Mouse (Mus musculus) heart, postnatal 14 days (tissue): ENCODE data around the gene Tmem213. TPM values are rescaled to one million over a fixed set of nuclear protein-coding genes. Genes with fewer than 3 reads are reported as not detected.

ENCODE experiments used
- DNase-seq, 2 experiments: peaks; one replicate each; pipeline ENCODE4 v3.0.0; 2021 to 2022
- intact Hi-C: fragments of 180-260 bp; cut with DNase I; formaldehyde crosslinking; loops from one replicate; pipeline ENCODE4 v1.15.1; 2025
- total RNA-seq, 2 experiments: library from RNA; stranded (reverse); gene quantifications; 2 replicates each; pipeline ENCODE4 v1.2.3; 2021

Tmem213 gene
- total RNA-seq, 2 experiments from 2014 or later = not detected

DNA sequence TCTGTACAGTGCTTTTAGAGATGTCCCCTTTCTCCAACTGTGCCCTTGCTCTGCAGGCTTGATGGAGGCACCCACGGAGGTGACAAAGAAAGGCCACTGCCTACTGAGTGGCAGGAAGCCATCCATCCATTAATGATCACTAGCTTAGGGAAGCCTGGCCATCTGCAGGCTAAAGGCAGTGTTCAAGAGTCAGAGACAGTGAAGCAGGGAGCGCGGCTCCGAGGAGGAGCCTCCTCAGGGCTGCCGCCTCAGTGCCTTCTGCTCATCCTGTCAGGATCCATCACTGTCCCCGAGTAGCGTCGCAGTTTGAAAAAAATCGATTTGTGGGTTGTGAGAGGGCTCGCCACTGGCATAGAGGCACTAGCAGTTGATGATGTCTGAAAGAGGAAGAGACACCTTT, 39.6 kb downstream of the Tmem213 start:
- intact Hi-C loops = no loop called here
- no peak for DNase-seq

DNA sequence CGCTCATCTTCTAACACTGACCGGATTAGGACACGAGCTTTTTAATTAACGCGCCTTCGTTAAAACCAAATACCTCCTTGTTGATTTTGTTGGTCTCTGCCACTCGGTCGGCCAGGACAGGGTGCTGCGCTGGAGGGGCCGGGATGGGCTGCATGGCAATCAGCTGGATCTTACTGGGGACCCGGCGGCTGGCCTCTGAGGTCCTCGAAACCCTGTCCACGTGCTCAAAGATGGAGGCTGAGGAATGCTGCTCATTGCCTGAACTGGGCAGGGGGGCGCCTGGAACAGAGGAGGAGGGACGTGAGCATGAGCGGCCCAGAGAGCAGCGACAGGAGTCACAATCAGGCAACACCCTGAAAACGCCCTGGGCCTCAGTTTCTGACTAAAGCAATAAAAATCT, 40.4 kb downstream of the Tmem213 start:
- intact Hi-C loops = no loop called here
- no peak for DNase-seq

DNA sequence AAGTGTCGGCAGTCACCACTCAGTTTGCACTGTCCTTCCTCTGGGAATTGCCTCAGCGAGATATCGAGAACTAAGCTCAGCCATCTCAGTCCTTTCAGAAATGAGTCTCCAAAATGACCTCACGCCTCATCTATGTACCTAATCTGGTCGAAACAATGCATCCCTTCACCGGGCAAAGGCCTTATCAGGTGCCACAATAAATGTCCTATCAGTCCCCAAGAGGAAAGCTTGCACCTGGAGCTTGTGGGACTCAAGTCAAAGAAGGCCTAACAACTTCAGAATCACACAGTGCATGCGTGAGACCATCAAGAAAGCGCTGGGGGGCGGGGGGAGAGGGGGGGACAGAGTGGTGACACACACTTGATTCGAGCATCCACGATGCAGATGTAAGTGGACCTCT, 43.2 kb downstream of the Tmem213 start:
- DNase-seq = no peak

DNA sequence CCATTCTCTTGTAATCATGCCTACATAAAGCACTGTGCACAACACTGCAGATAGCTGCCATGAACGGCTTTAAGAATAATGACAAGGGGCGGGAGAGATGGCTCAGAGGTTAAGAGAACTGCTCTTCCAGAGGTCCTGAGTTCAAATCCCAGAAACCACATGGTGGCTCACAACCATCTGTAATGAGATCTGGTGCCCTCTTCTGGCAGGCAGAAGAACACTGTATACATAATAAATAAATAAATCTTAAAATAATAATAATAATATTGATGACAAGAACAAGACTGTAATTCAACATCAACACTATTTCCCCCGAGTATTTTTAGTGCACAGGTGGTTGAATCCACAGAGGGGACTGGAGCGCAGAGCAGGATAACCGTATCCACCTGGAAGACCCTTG, 47.1 kb downstream of the Tmem213 start:
- intact Hi-C loops = loop anchor here (10.0 kb wide), 1 partner anchor 141 kb away; no protein-coding TSS in a partner anchor

More for the DNA sequence above, 43.2 kb downstream of the Tmem213 start:
- intact Hi-C loops = loop anchor here (10.0 kb wide), 1 partner anchor 138 kb away; no protein-coding TSS in a partner anchor

DNA sequence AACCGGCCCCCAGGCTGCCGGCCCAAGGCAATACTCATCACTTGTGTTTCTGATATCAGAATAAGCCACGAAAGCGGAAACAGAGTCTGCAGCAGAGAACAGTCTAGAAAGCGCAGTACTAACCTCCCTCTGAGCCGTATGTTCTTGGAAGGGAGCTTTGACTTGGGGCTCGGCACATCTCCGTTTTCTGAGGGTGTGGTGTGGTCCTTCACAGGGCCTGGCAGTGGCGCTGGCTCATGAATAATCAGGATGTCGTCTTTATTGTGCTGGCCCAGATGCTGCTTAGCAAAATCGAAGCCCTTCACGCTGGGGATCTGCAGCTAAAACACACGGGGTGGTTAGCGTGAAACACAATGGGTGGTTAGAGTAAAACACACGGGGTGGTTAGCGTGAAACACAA, 48.9 kb downstream of the Tmem213 start:
- DNase-seq = no peak
- intact Hi-C loops = loop anchor here (10.0 kb wide), 1 partner anchor 143 kb away; no protein-coding TSS in a partner anchor

More for the DNA sequence above, 47.1 kb downstream of the Tmem213 start:
- DNase-seq = no peak

DNA sequence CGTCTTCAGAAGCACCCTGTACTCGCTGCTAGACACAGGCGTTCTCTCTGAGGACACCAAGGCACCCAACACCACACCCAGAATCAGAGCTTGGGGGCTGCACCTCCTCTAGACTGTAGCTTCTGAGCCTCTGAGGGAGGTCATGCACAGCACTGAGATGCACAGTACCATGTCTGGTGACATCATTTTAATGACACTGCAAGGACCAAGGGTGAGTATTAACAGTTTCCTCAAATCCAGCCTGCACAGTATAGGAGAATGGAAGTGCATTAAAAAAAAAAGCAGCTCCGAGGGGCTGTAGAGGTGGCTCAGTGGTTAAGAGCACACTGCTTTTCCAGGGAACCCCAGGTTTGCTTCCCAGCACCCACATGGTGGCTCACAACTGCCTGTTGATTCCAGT, 50.5 kb downstream of the Tmem213 start:
- intact Hi-C loops = loop anchor here (10.0 kb wide), 1 partner anchor 145 kb away; no protein-coding TSS in a partner anchor
- DNase-seq = no peak

DNA sequence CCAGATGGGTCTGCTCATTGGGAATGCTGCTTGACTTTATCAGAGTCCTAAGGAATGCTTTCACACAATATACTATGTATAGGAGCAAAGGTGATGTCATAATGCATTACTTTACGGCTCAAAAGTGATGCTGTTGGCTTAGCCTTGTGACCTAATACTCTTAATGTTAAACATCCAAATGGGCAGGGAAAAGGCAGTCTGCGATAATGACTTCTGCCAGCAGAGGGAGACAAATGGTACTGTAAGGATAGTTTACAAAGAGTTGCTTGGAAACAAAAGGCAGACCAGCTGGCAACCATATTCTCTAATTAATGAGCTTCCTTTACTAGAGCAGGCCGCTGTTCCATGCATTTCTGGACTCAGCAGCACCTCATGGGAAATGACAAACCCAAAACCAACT, 51.0 kb downstream of the Tmem213 start:
- DNase-seq = peak; percentile 83 to 94
- intact Hi-C loops = loop anchor here (2.0 kb wide), 3 partner anchors 95 to 167 kb away; partner anchors contain the start of genes D630045J12Rik and Zc3hav1l

DNA sequence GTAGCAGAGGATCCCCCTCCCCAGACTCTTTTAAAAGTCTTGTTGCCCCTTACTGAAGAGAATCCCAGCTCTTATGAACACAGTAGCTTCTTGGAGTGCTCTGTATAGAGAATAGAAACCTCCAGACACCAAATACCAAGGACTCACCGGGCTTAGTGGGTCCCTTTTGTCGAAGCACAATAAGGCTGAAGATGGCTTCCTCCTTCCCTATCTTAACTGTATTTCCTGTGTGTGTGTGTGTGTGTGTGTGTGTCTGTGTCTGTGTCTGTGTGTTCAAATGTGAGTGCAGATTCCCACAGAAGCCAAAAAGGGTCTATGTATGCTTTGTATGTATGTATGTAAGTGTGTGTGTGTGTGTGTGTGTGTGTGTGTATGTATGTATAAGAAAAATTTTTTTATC, 51.5 kb downstream of the Tmem213 start:
- no peak for DNase-seq
- intact Hi-C loops = loop anchor here (2.0 kb wide), 3 partner anchors 94 to 166 kb away; partner anchors contain the start of genes D630045J12Rik and Zc3hav1l

DNA sequence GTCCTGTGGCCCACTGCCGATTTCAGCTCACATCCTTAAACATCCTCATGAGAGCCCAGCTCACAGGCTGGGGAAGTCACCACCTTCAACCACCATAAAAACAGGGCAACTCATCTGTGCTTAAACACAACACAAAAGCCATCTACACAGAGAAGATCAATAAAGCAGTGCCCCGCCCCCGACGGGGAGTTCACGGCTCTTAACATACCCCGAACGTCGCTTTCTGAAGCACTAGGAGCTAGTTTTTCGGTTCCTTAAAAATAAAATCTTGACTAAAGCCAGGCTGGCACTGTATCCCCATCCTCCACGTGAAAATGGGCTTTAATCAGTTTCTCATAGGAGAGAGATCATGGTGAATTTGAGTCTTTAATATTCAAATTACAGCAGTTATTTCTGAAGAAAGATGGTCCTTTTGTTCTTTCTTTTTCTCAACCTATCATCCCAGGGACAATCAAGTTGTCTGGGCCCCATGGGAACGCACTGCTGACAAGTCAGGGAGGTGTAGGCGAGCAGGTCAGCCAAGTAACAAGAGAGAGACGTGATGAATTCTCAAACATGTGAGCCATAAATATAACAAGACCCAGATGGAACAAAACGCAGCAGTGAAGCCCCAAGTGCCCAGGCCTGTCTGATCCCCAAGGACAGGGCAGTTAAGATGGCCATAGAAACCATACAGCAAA, 53.9 kb downstream of the Tmem213 start:
- intact Hi-C loops = no loop called here

DNA sequence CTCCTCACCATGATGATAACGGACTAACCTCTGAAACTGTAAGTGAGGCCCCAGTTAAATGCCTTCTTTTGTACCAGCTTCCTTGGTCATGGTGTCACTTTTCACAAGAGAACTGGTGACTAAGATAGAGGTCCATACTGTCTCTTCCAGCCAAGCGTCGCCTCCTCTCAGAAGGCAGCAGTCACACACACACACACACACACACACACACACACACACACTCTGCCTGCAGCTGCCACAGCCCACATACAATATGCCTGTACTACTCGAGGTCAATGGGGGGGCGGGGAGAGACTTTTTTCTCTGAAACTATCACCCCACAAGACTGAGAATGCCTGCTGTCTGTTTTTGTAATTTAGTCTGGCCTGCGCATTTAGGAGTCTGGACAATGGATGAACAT, 55.6 kb downstream of the Tmem213 start:
- intact Hi-C loops = no loop called here
- DNase-seq = no peak

More for the DNA sequence above, 53.9 kb downstream of the Tmem213 start:
- DNase-seq = no peak

DNA sequence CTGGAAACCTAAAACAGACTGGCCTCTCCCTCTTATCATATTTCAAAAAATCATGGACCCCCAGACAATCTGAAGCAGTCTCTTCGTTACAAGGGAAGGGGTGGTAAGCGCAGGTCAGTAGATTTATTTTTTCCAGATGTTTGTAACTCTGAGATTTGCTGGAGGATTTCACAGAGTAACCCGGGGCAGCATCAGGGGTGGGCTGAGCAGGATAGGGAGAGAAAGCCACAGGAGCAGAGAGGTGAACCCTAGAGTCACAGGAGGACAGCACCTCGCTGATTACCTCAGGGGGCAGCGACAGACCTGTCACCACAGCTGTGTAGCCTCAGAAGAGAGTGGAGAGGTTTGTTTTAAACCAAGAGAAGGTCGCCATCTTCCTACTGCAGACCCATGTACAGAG, 56.3 kb downstream of the Tmem213 start:
- intact Hi-C loops = no loop called here
- DNase-seq = no peak

Other genes starting within 250 kb of the Tmem213 start
- gene Trim24, start 238.4 kb upstream of the Tmem213 start, total RNA-seq = 10 to 100 TPM; 42.0 to 44.8 TPM
- gene Svopl, start 62.3 kb upstream of the Tmem213 start, total RNA-seq = under 1 TPM; 0.53 to 0.90 TPM
- 1 to 10 TPM; 2.8 to 3.5 TPM for gene Atp6v0a4, start 15.3 kb downstream of the Tmem213 start, total RNA-seq
- 1 to 10 TPM; 1.7 TPM for gene D630045J12Rik, start 144.8 kb downstream of the Tmem213 start, total RNA-seq
- gene Zc3hav1l, start 190.0 kb downstream of the Tmem213 start, total RNA-seq = 1 to 10 TPM; 3.4 to 3.8 TPM
- gene Zc3hav1, start 245.3 kb downstream of the Tmem213 start, total RNA-seq = 10 to 100 TPM; 16.9 to 18.8 TPM